Mouse (Mus musculus): ENCODE data around the gene Pnldc1.

Pnldc1 gene

GRCm38 (mm10) chr17:12853821-12854220, 56.2 kb downstream of the Pnldc1 start:
- DNase-seq, result no peak

GRCm38 (mm10) chr17:12851689-12852088, 58.3 kb downstream of the Pnldc1 start:
- DNase-seq, result no peak

GRCm38 (mm10) chr17:12849778-12850382, 60.1 kb downstream of the Pnldc1 start:
- no peak for DNase-seq

GRCm38 (mm10) chr17:12847736-12848135, 62.3 kb downstream of the Pnldc1 start:
- no peak for DNase-seq

DNA sequence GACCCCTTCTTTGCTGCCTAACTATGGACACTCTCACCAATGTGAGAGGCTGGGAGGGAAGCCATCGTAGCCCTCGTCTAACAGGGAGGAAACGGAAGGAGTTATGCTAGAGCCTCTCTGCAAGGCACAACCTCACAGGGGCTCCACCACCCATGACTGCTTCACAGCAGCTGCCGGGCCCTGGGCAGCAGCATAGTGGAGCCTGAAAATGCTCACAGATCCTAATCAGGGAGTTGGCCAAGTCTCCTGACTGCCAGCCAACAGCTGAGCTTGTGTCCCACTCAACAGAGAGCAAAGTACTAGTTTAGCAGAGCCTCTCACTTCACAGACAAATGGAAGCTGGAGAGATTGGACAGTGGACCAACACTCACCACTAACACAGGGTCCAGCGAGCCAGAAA, 63.6 kb downstream of the Pnldc1 start:
- no peak for DNase-seq

- no peak for DNase-seq
Measured at GRCm38 (mm10) chr17:12845862-12846261, 64.2 kb downstream of the Pnldc1 start.

DNA sequence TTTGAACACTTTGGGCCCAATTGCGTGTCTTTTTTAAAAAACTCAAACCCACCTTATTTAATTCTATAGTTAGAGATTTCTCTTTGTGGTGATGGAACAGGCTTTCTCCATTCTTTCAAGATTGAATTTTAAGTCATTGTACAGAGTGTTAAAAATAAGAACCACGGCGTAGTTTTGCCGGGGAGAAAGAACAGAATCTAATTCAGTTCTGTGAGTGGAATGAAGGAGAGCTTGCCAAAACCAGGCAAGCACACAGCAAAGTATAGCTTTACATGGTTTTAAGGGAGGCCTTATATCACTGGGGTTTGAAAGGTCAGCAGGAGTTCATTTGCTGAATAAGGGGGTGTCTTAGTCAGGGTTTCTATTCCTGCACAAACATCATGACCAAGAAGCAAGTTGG, 65.5 kb downstream of the Pnldc1 start:
- no peak for DNase-seq

- DNase-seq, result no peak
Measured at GRCm38 (mm10) chr17:12843826-12844225, 66.2 kb downstream of the Pnldc1 start.

- DNase-seq, result peak; percentile 69
Measured at GRCm38 (mm10) chr17:12839475-12840267, 70.4 kb downstream of the Pnldc1 start.
